Comparison of ENCODE assay signal across 31 mouse cellular contexts in the genomic region with DNA sequence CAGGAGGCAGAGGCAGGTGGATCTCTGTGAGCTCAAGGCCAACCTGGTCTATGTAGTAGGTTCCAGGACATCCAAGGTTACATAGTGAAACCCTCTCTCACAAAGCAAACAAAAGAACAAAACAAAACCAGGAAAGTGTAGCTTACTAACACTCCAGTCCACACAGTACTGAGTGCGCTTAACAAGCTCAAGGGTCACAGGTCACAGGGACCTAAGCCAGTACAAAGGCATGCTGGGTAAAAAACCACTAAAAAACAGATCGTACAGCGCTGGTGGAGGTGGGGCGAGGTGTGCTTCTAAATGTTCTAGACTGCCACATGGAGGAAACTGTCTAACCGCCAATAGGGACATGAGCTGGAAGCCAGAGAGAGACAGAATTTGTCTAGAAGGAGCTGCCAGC. TPM values are rescaled to one million over a fixed set of nuclear protein-coding genes. Genes with fewer than 3 reads are reported as not detected.
DNase-seq lines count a peak whose midpoint lies in the region; ATAC-seq and TF ChIP-seq lines count a peak whose summit lies in the region.
"Had no signal": no experiment of that assay in that cellular context is flagged by ENCODE, and none has a peak within 500 bp of the region (broad histone marks: within the 10 kb centered on the region; RNA-seq: fewer than 3 reads in every experiment).

No protein-coding gene starts in this region.

- peaks cover 7% of the 10 kb centered on the region for H3K79me2 ChIP-seq in myocyte (ENCODE audit: control insufficient read depth, insufficient read depth)

- peaks cover 16% of the 10 kb centered on the region for H3K36me3 ChIP-seq in kidney, adult 2 months (ENCODE audit: control insufficient read depth, insufficient read depth, low read length)
- peaks cover 100% of the 10 kb centered on the region for H3K36me3 ChIP-seq in kidney, embryonic 15.5 days
- peaks cover 99% of the 10 kb centered on the region for H3K36me3 ChIP-seq in myocyte (ENCODE audit: control insufficient read depth, insufficient read depth)
- peaks cover 62% of the 10 kb centered on the region for H3K36me3 ChIP-seq in midbrain, embryonic 16.5 days (ENCODE audit: control insufficient read depth, insufficient read depth, low read length)

- no peak for ATAC-seq in kidney, embryonic 15.5 days (replicated peaks; ENCODE audit: low FRiP score)
- no peak for ATAC-seq in midbrain, embryonic 16.5 days
- ATAC-seq: CD4-positive, CD25-positive, alpha-beta regulatory T cell, adult 4 months; forebrain, embryonic 15.5 days had no signal

- DNase-seq in kidney, adult 2 months = peak; percentile 55
- no peak for DNase-seq in layer of hippocampus, adult 2 months (ENCODE audit: low spot score in 2 of 2)
- DNase-seq in layer of hippocampus, adult 9-10 months (ENCODE audit: low spot score) = no peak
- DNase-seq: adrenal gland, adult 2 months; adrenal gland, postnatal 14 days; cerebellum, adult 11-12 months; cerebellum, adult 8-10 months; cerebellum, postnatal 10 days; cerebellum, postnatal 36 days; embryo, embryonic 11 days; gastrocnemius, adult 2 months; gastrocnemius, postnatal 14 days; heart, adult 11 months had no signal

- no peaks in the 10 kb centered on the region for H3K27me3 ChIP-seq in kidney, adult 2 months (replicated peaks; ENCODE audit: control insufficient read depth, insufficient read depth, low read length)
- H3K27me3 ChIP-seq in kidney, embryonic 15.5 days = no peaks in the 10 kb centered on the region
- H3K27me3 ChIP-seq in myocyte (ENCODE audit: control insufficient read depth, insufficient read depth, insufficient read length) = no peaks in the 10 kb centered on the region
- H3K27me3 ChIP-seq in midbrain, embryonic 16.5 days (ENCODE audit: control insufficient read depth, insufficient read depth, low read depth, low read length) = no peaks in the 10 kb centered on the region
- H3K27me3 ChIP-seq: embryonic facial prominence, embryonic 13.5 days; forebrain, embryonic 12.5 days; forebrain, embryonic 15.5 days; hindbrain, embryonic 12.5 days; hindbrain, embryonic 15.5 days had no signal

- H3K27ac ChIP-seq in kidney, adult 2 months (ENCODE audit: insufficient read depth, low read depth, low read length) = no peak overlapping the region
- H3K27ac ChIP-seq in kidney, embryonic 15.5 days = no peak overlapping the region
- H3K27ac ChIP-seq in layer of hippocampus, adult 2 months = peak overlapping the region; percentile 76
- H3K27ac ChIP-seq in midbrain, embryonic 16.5 days (ENCODE audit: low read length) = no peak overlapping the region
- H3K27ac ChIP-seq: embryonic facial prominence, embryonic 10.5 days; embryonic facial prominence, embryonic 13.5 days; forebrain, embryonic 12.5 days; forebrain, embryonic 15.5 days; gastrocnemius, adult 2 months; hindbrain, embryonic 12.5 days; hindbrain, embryonic 15.5 days had no signal

- TF ChIP-seq POLR2A in kidney, adult 2 months (IDR thresholded peaks at IDR 0.05; ENCODE audit: low read depth, low read length) = no peak
- peak; percentile 15 for TF ChIP-seq POLR2A in myocyte (IDR thresholded peaks at IDR 0.05; ENCODE audit: insufficient read length, low read depth)

- no peak for TF ChIP-seq CTCF in kidney, adult 2 months (conservative IDR thresholded peaks at IDR 0.05; ENCODE audit: insufficient read depth, insufficient read length, low read depth, low read length)
- TF ChIP-seq CTCF in layer of hippocampus, adult 2 months (conservative IDR thresholded peaks at IDR 0.05) = no peak

- H3K9me3 ChIP-seq in kidney, embryonic 15.5 days (replicated peaks) = no peaks in the 10 kb centered on the region
- H3K9me3 ChIP-seq in midbrain, embryonic 16.5 days (replicated peaks; ENCODE audit: control insufficient read depth, low read length, poor library complexity, severe bottlenecking) = no peaks in the 10 kb centered on the region
- H3K9me3 ChIP-seq: embryonic facial prominence, embryonic 10.5 days; embryonic facial prominence, embryonic 13.5 days; forebrain, embryonic 12.5 days; forebrain, embryonic 15.5 days; hindbrain, embryonic 12.5 days; hindbrain, embryonic 15.5 days had no signal

- WGBS in kidney, adult 2 months = 66% methylated on average over 5 of the region's 5 CpGs
- whole genome bisulfite sequencing in kidney, embryonic 15.5 days = 89% methylated on average over 5 of the region's 5 CpGs
- 95% methylated on average over 5 of the region's 5 CpGs for WGBS in midbrain, embryonic 16.5 days

- no peak overlapping the region for H3K9ac ChIP-seq in kidney, embryonic 15.5 days
- H3K9ac ChIP-seq in midbrain, embryonic 16.5 days (ENCODE audit: low read depth, low read length) = no peak overlapping the region
- H3K9ac ChIP-seq: embryonic facial prominence, embryonic 13.5 days; forebrain, embryonic 12.5 days; forebrain, embryonic 15.5 days; hindbrain, embryonic 12.5 days; hindbrain, embryonic 15.5 days had no signal

- no peak overlapping the region for H3ac ChIP-seq in myocyte (ENCODE audit: control insufficient read depth, insufficient read length)

- H3K4me3 ChIP-seq in kidney, adult 2 months (ENCODE audit: insufficient read depth, low read depth, low read length) = no peak overlapping the region
- no peak overlapping the region for H3K4me3 ChIP-seq in kidney, embryonic 15.5 days (replicated peaks)
- no peak overlapping the region for H3K4me3 ChIP-seq in layer of hippocampus, adult 2 months
- no peak overlapping the region for H3K4me3 ChIP-seq in myocyte
- H3K4me3 ChIP-seq in midbrain, embryonic 16.5 days (ENCODE audit: low read depth, low read length) = no peak overlapping the region
- H3K4me3 ChIP-seq: embryonic facial prominence, embryonic 10.5 days; embryonic facial prominence, embryonic 13.5 days; erythroblast, embryonic 14.5 days; forebrain, embryonic 12.5 days; forebrain, embryonic 15.5 days; gastrocnemius, adult 2 months; hindbrain, embryonic 12.5 days; hindbrain, embryonic 15.5 days had no signal

- no peak overlapping the region for H3K4me2 ChIP-seq in kidney, embryonic 15.5 days
- H3K4me2 ChIP-seq in myocyte (ENCODE audit: low read depth) = no peak overlapping the region
- no peak overlapping the region for H3K4me2 ChIP-seq in midbrain, embryonic 16.5 days (ENCODE audit: low read length)
- H3K4me2 ChIP-seq: embryonic facial prominence, embryonic 13.5 days; forebrain, embryonic 12.5 days; forebrain, embryonic 15.5 days; heart, embryonic 11.5 days; hindbrain, embryonic 12.5 days; hindbrain, embryonic 15.5 days had no signal

- no peaks in the 10 kb centered on the region for H3K4me1 ChIP-seq in kidney, adult 2 months (ENCODE audit: control insufficient read depth, insufficient read depth, low read length)
- no peaks in the 10 kb centered on the region for H3K4me1 ChIP-seq in kidney, embryonic 15.5 days
- no peaks in the 10 kb centered on the region for H3K4me1 ChIP-seq in midbrain, embryonic 16.5 days (ENCODE audit: control insufficient read depth, insufficient read depth, low read length)
- H3K4me1 ChIP-seq: embryonic facial prominence, embryonic 10.5 days; embryonic facial prominence, embryonic 13.5 days; forebrain, embryonic 12.5 days; forebrain, embryonic 15.5 days; hindbrain, embryonic 12.5 days; hindbrain, embryonic 15.5 days had no signal

TF ChIP-seq in myocyte, 11 proteins besides CTCF, POLR2A, EP300 and RAD21:
- TF ChIP-seq POLR2AphosphoS2 (IDR thresholded peaks at IDR 0.05; ENCODE audit: insufficient read length, low read depth) (peak; percentile 65), TCF3 (IDR thresholded peaks at IDR 0.05; ENCODE audit: insufficient read length, low read depth) (no peak), MYOG (IDR thresholded peaks at IDR 0.05; ENCODE audit: control insufficient read depth in 1 of 3, insufficient read depth in 1 of 3, insufficient read length in 2 of 3, low read depth in 2 of 3) (no peak)
TF ChIP-seq in myocyte: peak in this region for 1.

RNA-seq across cellular contexts. Expression of a gene that starts 13.5 kb away (rescaled TPM):
- 0.03 and 0.06 TPM in 2 replicates for polyA plus RNA-seq in kidney, adult 2 months (2012; rRNA removed)
- polyA plus RNA-seq in kidney, embryonic 15.5 days (2015; fragmentation: Nextera tagmentation; extraction: Ambion mirVana) = 0.26 and 0.45 TPM in 2 replicates
- total RNA-seq in layer of hippocampus, adult 2 months (2021) = 1 to 10 TPM; 5.7 to 7.4 TPM
- polyA plus RNA-seq in myocyte (2012; fragmentation: generic; extraction: Trizol) = 0.38 TPM
- 0.11 and 0.27 TPM in 2 replicates for polyA plus RNA-seq in midbrain, embryonic 16.5 days (2015; fragmentation: Nextera tagmentation; extraction: Ambion mirVana)
- total RNA-seq: adrenal gland, adult 2 months; gastrocnemius, postnatal 14 days; heart, adult 8-10 months; heart, postnatal 25 days had no signal
- polyA plus RNA-seq: adrenal gland, adult 2 months; CD4-positive, CD25-positive, alpha-beta regulatory T cell, adult 4 months; forebrain, embryonic 15.5 days; heart, embryonic 14.5 days had no signal

RNA-seq across cellular contexts. Expression of a gene that starts 41.5 kb away (rescaled TPM):
- 2.1 and 2.8 TPM in 2 replicates for polyA plus RNA-seq in kidney, adult 2 months (2012; rRNA removed)
- polyA plus RNA-seq in kidney, embryonic 15.5 days (2015; fragmentation: Nextera tagmentation; extraction: Ambion mirVana) = not detected in 2 replicates
- not detected for total RNA-seq in layer of hippocampus, adult 2 months (2021)
- 63.1 TPM for polyA plus RNA-seq in myocyte (2012; fragmentation: generic; extraction: Trizol)
- polyA plus RNA-seq in midbrain, embryonic 16.5 days (2015; fragmentation: Nextera tagmentation; extraction: Ambion mirVana) = not detected in 2 replicates
- total RNA-seq: gastrocnemius, adult 2 months; gastrocnemius, postnatal 14 days; gastrocnemius, postnatal 4 days; heart, postnatal 25 days; MEL had no signal
- polyA plus RNA-seq: brain, embryonic 14.5 days; embryonic facial prominence, embryonic 10.5 days; embryonic facial prominence, embryonic 13.5 days; erythroblast, embryonic 14.5 days; forebrain, embryonic 12.5 days; forebrain, embryonic 15.5 days; heart, embryonic 14.5 days; hindbrain, embryonic 12.5 days; hindbrain, embryonic 15.5 days had no signal

Comparison
In these comparisons a context has a peak if more than half of its experiments do, and no peak if none do; other contexts are left out.
1. RNA of a gene that starts 41.5 kb away (polyA plus RNA-seq): 63.1 TPM in myocyte (single experiment); 2.1 to 2.8 TPM in kidney, adult 2 months, not detected in midbrain, embryonic 16.5 days and not detected in kidney, embryonic 15.5 days; every median in the first group is over 10 times any median in the second.